Mouse (Mus musculus) c-Kit-negative CD71-positive TER-119-positive erythroid progenitor cells, embryonic 14.5 days (primary cell): ENCODE results near the gene Erbb3.
"Not testable (repeated sequence)": the region's sequence is repeated elsewhere in the genome, so short reads cannot be mapped to it uniquely, and the experiment has no call there.

Source experiments
- DNase-seq: peaks from one replicate; pipeline ENCODE4 v3.0.0-alpha.2; 2013; ENCODE audit warnings: low read depth, low spot score

Erbb3 gene

GRCm38 (mm10) chr10:128556963-128557362 is 32.5 kb downstream of the Erbb3 start:
- no peak for DNase-seq

- DNase-seq, result no peak
Observed at GRCm38 (mm10) chr10:128556286-128556685, 33.2 kb downstream of the Erbb3 start.

- not testable (repeated sequence) for DNase-seq
Observed at GRCm38 (mm10) chr10:128555567-128555966, 33.9 kb downstream of the Erbb3 start.

- DNase-seq, result not testable (repeated sequence)
Observed at GRCm38 (mm10) chr10:128550144-128550823, 39.2 kb downstream of the Erbb3 start.

GRCm38 (mm10) chr10:128549682-128550057 is 39.8 kb downstream of the Erbb3 start:
- not testable (repeated sequence) for DNase-seq

GRCm38 (mm10) chr10:128548947-128549681 is 40.3 kb downstream of the Erbb3 start, which contains the start of gene Rpl41:
Rpl41 (minus strand) TSS chr10:128549305.
- DNase-seq, result peak; percentile 86

GRCm38 (mm10) chr10:128548051-128548791 is 41.2 kb downstream of the Erbb3 start:
- DNase-seq, result peak; percentile 28

- peak; percentile 92 for DNase-seq
Observed at GRCm38 (mm10) chr10:128547361-128548032, 42.0 kb downstream of the Erbb3 start, which contains the start of gene Zc3h10. Zc3h10 (minus strand) TSS chr10:128547774.

- no peak for DNase-seq
Observed at GRCm38 (mm10) chr10:128546787-128547186, 42.7 kb downstream of the Erbb3 start.

- DNase-seq, result peak; percentile 66
Observed at GRCm38 (mm10) chr10:128546361-128546760, 43.1 kb downstream of the Erbb3 start.

GRCm38 (mm10) chr10:128545570-128545898 is 43.9 kb downstream of the Erbb3 start:
- no peak for DNase-seq

GRCm38 (mm10) chr10:128544674-128545569 is 44.5 kb downstream of the Erbb3 start:
- no peak for DNase-seq

- DNase-seq, result no peak
Observed at GRCm38 (mm10) chr10:128544151-128544657, 45.2 kb downstream of the Erbb3 start.

- DNase-seq, result no peak
Observed at GRCm38 (mm10) chr10:128543100-128543499, 46.4 kb downstream of the Erbb3 start.

- DNase-seq, result no peak
Observed at GRCm38 (mm10) chr10:128538340-128538870, 51.0 kb downstream of the Erbb3 start.

- peak; percentile 94 for DNase-seq
Observed at GRCm38 (mm10) chr10:128536266-128536940, 53.0 kb downstream of the Erbb3 start.

GRCm38 (mm10) chr10:128535624-128536265 is 53.7 kb downstream of the Erbb3 start:
- no peak for DNase-seq

GRCm38 (mm10) chr10:128535206-128535605 is 54.2 kb downstream of the Erbb3 start:
- DNase-seq, result no peak
